Mouse (Mus musculus) liver, embryonic 12.5 days (tissue): ENCODE data around the gene Hk1. TPM values are rescaled to one million over a fixed set of nuclear protein-coding genes. Genes with fewer than 3 reads are reported as not detected.

Source experiments
- ATAC-seq: fragments of 200-750 bp; cut with Nextera tagmentation; 2 replicates; pipeline ENCODE4 v1.8.0; 2017; ENCODE audit warnings: moderate number of reproducible peaks, mild to moderate bottlenecking, moderate library complexity
- H3K27ac ChIP-seq: fragments of 300-500 bp; sonication (generic); 2 replicates; pipeline ENCODE4 v1.5.1; 2016; ENCODE audit warnings: mild to moderate bottlenecking
- H3K27me3 ChIP-seq: fragments of 300-500 bp; sonication (generic); replicated peaks from 2 replicates; pipeline ENCODE4 v1.6.1; 2016; ENCODE audit warnings: mild to moderate bottlenecking, moderate library complexity
- H3K36me3 ChIP-seq: fragments of 300-500 bp; sonication (generic); 2 replicates; pipeline ENCODE4 v1.6.1; 2016; ENCODE audit warnings: mild to moderate bottlenecking, moderate library complexity
- H3K4me1 ChIP-seq: fragments of 300-500 bp; sonication (generic); 2 replicates; pipeline ENCODE4 v1.6.1; 2016
- H3K4me2 ChIP-seq: fragments of 300-500 bp; sonication (generic); 2 replicates; pipeline ENCODE4 v1.6.1; 2016; ENCODE audit warnings: mild to moderate bottlenecking, moderate library complexity
- H3K4me3 ChIP-seq: fragments of 300-500 bp; sonication (generic); 2 replicates; pipeline ENCODE4 v1.5.1; 2016; ENCODE audit warnings: mild to moderate bottlenecking, moderate library complexity
- H3K9ac ChIP-seq: fragments of 300-500 bp; sonication (generic); 2 replicates; pipeline ENCODE4 v1.6.1; 2016; ENCODE audit warnings: mild to moderate bottlenecking, moderate library complexity
- H3K9me3 ChIP-seq: fragments of 300-500 bp; sonication (generic); replicated peaks from 2 replicates; pipeline ENCODE4 v1.6.1; 2016; ENCODE audit warnings: mild to moderate bottlenecking, moderate library complexity
- WGBS: fragments of 180-500 bp; shearing (Covaris S2); methylation state at CpG from one replicate; pipeline ENCODE4 v1.1.7; 2016; ENCODE audit not compliant: insufficient replicate concordance; 5-methylcytosine and 5-hydroxymethylcytosine counted together
- polyA plus RNA-seq: library from polyadenylated mRNA; unstranded; fragments of >200 nt; fragmentation: Nextera tagmentation; extraction: Ambion mirVana; gene quantifications from 2 replicates; pipeline ENCODE4 v1.2.1, GENCODE M21; 2016

Gene Hk1
- polyA plus RNA-seq: 130 and 131 TPM in 2 replicates

DNA sequence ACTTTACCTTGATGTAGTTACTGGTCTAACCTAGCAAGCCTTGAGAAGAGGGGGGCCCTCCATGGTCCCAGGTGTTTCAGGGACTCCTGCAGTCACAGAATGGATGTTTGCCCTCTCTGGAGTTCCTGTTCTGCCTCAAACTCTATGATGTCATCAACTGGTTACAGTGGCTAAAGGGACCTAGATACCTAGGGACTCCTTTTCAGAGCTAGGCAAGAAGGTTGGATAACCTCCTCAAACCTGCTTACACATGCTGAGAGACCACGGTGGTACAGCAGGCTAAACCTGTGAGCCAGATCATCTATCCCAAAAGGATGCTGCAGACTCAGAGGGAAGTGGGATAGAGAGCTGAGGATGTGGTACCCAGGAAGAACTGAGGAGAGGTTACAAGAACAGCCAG lies at the start of gene Hk1:
Gene Hk1 (minus strand): TSS at position 101 of the 400 bp plus-strand sequence.
- no peaks in the 10 kb centered on the region for H3K4me1 ChIP-seq
- H3K9ac ChIP-seq: no peak within 1 kb of the TSS
- no peaks in the 10 kb centered on the region for H3K36me3 ChIP-seq
- no peak within 1 kb of the TSS for H3K27ac ChIP-seq
- WGBS: 79% methylated on average over 1 of the region's 1 CpGs
- H3K9me3 ChIP-seq: no peaks in the 10 kb centered on the region
- H3K27me3 ChIP-seq: peaks cover 6% of the 10 kb centered on the region
- H3K4me3 ChIP-seq: no peak within 1 kb of the TSS
- ATAC-seq: no peak
- H3K4me2 ChIP-seq: no peak within 1 kb of the TSS

GRCm38 (mm10) chr10:62425081-62425871 lies 45.6 kb upstream of the Hk1 start:
- 53% methylated on average over 9 of the region's 9 CpGs for WGBS
- 0 out of 2 replicates have a peak, but pooled peaks have one; percentile 19 for ATAC-seq
- H3K36me3 ChIP-seq: peaks cover 28% of the 10 kb centered on the region
- H3K27ac ChIP-seq: peak overlapping the region; percentile 53; the same call in 1 of the 2 replicates
- peaks cover 13% of the 10 kb centered on the region for H3K4me1 ChIP-seq
- H3K9me3 ChIP-seq: no peaks in the 10 kb centered on the region
- H3K4me3 ChIP-seq: no peak overlapping the region
- no peaks in the 10 kb centered on the region for H3K27me3 ChIP-seq
- no peak overlapping the region for H3K4me2 ChIP-seq
- H3K9ac ChIP-seq: no peak overlapping the region

GRCm38 (mm10) chr10:62422255-62422654 lies 42.5 kb upstream of the Hk1 start, which contains the start of gene Hkdc1:
Hkdc1 (minus strand) TSS chr10:62422491.
- H3K27me3 ChIP-seq: 0 out of 2 replicates have a peak, but pooled peaks cover 7% of the 10 kb centered on the region
- H3K27ac ChIP-seq: no peak within 1 kb of the TSS
- no peak within 1 kb of the TSS for H3K9ac ChIP-seq
- peak within 1 kb of the TSS; percentile 35 for H3K4me2 ChIP-seq
- H3K4me3 ChIP-seq: peak within 1 kb of the TSS; percentile 15; the same call in 1 of the 2 replicates
- H3K36me3 ChIP-seq: no peaks in the 10 kb centered on the region
- 50% methylated on average over 15 of the region's 15 CpGs for WGBS
- H3K9me3 ChIP-seq: no peaks in the 10 kb centered on the region
- peaks cover 13% of the 10 kb centered on the region for H3K4me1 ChIP-seq
- ATAC-seq: peak; percentile 38; the same call in 1 of the 2 replicates

DNA sequence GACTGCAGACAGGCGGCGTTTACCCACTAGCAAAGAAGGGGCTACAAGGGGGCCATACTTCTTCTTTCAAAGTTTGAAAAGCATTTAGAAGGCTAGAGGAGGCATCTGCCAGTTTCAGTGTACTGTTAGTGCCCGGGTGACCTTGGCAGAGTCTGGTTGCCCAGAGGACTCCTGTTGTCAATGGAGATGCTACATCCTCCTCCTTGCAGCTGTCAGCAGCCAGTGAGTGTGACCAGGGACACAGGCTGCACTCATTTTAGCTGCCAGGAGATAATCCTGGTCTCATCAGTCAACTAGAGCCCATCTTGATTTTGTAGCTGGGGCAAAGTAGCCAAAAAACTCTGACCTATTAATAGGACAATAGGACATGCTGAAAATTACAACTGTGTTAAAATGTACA lies 41.4 kb upstream of the Hk1 start:
- Histone ChIP-seq H3K9ac (no peak overlapping the region), H3K27ac (no peak overlapping the region)
- 74% methylated on average over 3 of the region's 3 CpGs for WGBS

GRCm38 (mm10) chr10:62420399-62420798 lies 40.7 kb upstream of the Hk1 start:
- Histone ChIP-seq H3K36me3 (no peaks in the 10 kb centered on the region), H3K4me2 (peak overlapping the region; percentile 35), H3K9ac (no peak overlapping the region), H3K27ac (no peak overlapping the region), H3K9me3 (no peaks in the 10 kb centered on the region), H3K4me3 (no peak overlapping the region), H3K27me3 (0 out of 2 replicates have a peak, but pooled peaks cover 8% of the 10 kb centered on the region), H3K4me1 (peaks cover 16% of the 10 kb centered on the region)
- no peak for ATAC-seq
- WGBS: 51% methylated on average over 6 of the region's 6 CpGs

More for the DNA sequence above, 41.4 kb upstream of the Hk1 start:
- no peak for ATAC-seq
- H3K9me3 ChIP-seq: no peaks in the 10 kb centered on the region
- peak overlapping the region; percentile 4; the same call in 1 of the 2 replicates for H3K4me3 ChIP-seq
- H3K4me1 ChIP-seq: peaks cover 13% of the 10 kb centered on the region
- no peaks in the 10 kb centered on the region for H3K36me3 ChIP-seq
- H3K4me2 ChIP-seq: peak overlapping the region; percentile 35
- 0 out of 2 replicates have a peak, but pooled peaks cover 8% of the 10 kb centered on the region for H3K27me3 ChIP-seq

DNA sequence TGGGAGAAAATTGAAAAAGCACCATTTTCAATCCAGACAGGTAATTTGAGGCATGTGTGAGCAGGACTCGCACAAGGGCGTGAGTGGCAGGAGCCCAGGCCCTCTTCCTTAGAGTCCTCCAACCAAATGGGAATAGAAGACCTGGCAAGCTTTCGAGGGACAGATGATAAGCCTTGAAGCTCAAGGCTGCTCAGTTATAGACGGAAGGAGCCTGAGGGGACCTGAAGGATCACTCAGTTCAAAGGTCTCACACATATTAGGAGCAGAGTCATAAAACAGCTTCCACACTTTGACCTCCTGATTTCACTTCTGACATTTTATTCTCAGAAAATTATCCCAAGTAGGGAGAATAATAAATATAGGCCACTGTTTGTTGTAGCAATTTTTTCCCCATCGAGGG lies 39.7 kb upstream of the Hk1 start:
- no peaks in the 10 kb centered on the region for H3K9me3 ChIP-seq
- 69% methylated on average over 5 of the region's 5 CpGs for WGBS
- H3K4me2 ChIP-seq: no peak overlapping the region
- no peak overlapping the region for H3K9ac ChIP-seq
- H3K4me1 ChIP-seq: peaks cover 9% of the 10 kb centered on the region; the same call in 1 of the 2 replicates
- H3K27me3 ChIP-seq: 0 out of 2 replicates have a peak, but pooled peaks cover 8% of the 10 kb centered on the region
- H3K36me3 ChIP-seq: no peaks in the 10 kb centered on the region
- H3K27ac ChIP-seq: no peak overlapping the region
- H3K4me3 ChIP-seq: no peak overlapping the region
- no peak for ATAC-seq

DNA sequence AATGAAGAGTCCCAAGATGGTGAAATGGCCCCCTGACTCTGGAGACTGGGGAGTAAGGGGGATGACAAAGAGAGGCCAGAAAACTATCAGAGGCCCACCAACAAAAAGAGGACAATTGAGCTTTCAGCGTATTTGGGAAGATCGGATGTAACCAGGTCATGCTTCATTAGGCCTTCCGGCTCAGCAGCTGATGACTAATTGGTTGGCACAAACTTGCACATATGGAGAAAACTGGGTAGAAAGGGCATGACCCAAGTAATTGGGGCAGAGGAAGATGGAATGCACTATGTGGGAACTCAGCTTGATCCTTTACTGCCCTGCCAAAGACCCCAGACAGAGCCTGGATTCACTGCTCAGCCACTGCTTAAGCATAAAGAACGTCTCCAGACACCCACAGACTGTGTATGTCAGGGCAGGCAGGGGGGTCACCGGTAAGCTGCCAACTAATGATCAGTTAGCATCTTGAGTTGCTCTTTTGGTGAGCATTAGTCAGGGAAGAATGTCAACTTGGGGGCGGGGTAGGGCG lies 39.2 kb upstream of the Hk1 start:
- H3K9ac ChIP-seq: no peak overlapping the region
- H3K4me2 ChIP-seq: no peak overlapping the region
- WGBS: 73% methylated on average over 7 of the region's 7 CpGs
- no peak overlapping the region for H3K4me3 ChIP-seq
- peaks cover 6% of the 10 kb centered on the region; the same call in 1 of the 2 replicates for H3K4me1 ChIP-seq
- H3K27me3 ChIP-seq: 0 out of 2 replicates have a peak, but pooled peaks cover 8% of the 10 kb centered on the region
- no peaks in the 10 kb centered on the region for H3K36me3 ChIP-seq
- ATAC-seq: no peak
- no peak overlapping the region for H3K27ac ChIP-seq
- no peaks in the 10 kb centered on the region for H3K9me3 ChIP-seq

GRCm38 (mm10) chr10:62413606-62413982 lies 33.9 kb upstream of the Hk1 start:
- H3K4me1 ChIP-seq: peaks cover 22% of the 10 kb centered on the region
- no peak overlapping the region for H3K4me3 ChIP-seq
- 5% methylated on average over 4 of the region's 4 CpGs for WGBS
- H3K27ac ChIP-seq: no peak overlapping the region
- peaks cover 20% of the 10 kb centered on the region for H3K27me3 ChIP-seq
- peak; percentile 41; the same call in 1 of the 2 replicates for ATAC-seq
- H3K9me3 ChIP-seq: no peaks in the 10 kb centered on the region
- no peaks in the 10 kb centered on the region for H3K36me3 ChIP-seq
- H3K9ac ChIP-seq: no peak overlapping the region
- H3K4me2 ChIP-seq: peak overlapping the region; percentile 22

GRCm38 (mm10) chr10:62412906-62413605 lies 33.3 kb upstream of the Hk1 start:
- peak overlapping the region; percentile 22 for H3K4me2 ChIP-seq
- H3K9ac ChIP-seq: no peak overlapping the region
- peak; percentile 20; the same call in 1 of the 2 replicates for ATAC-seq

DNA sequence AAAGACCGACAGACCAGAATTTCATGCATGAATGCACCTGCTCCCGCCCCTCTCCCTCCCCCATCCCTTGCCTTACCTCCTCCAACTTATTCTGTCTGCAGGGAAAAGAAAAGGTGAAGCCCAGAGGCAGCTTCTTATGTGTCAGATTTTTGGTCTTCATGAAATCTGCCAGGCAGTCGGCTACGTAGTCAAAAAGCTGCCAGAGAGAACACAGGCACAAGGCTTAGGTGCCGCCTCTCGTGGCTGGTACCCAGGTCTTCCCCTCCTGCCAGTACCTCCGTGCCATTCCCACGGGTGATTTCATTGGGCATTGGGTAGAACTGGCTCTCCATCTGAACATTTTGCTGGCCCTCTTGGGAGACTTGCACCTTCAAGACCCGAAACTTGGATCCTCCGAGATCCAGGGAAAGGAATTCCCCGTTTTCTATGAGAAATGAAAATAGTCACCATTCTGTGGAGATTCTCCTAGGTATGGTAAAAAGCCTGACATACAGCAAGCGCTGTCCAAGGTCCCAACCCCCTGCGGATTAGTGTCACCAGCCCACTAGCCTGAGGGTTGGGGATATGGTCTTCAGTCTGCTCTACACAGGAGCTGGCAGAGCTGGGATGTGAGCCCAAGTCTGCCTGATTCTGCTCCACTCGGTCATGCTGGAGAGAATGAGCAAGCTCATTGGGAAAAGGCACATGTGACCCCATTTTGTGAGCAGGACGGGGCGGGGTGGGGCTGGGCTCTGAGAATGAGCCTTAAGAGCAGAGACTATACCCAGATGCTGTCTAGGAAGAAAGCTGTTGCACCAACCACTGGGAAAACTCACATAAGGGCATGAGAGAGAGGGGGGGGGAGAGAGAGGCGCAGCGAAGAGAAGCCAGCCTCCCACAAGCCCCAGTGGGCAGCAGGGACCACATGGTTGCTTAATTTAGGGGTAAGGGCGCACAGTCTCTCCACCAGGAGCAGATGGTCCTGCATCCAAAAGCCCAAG lies 32.0 kb upstream of the Hk1 start:
- Histone ChIP-seq H3K4me1 (peaks cover 22% of the 10 kb centered on the region), H3K9ac (no peak overlapping the region), H3K36me3 (0 out of 2 replicates have a peak, but pooled peaks cover 3% of the 10 kb centered on the region), H3K9me3 (no peaks in the 10 kb centered on the region), H3K27ac (no peak overlapping the region), H3K27me3 (peaks cover 24% of the 10 kb centered on the region), H3K4me2 (no peak overlapping the region), H3K4me3 (no peak overlapping the region)
- ATAC-seq: no peak
- WGBS: 52% methylated on average over 19 of the region's 19 CpGs

More at GRCm38 (mm10) chr10:62412906-62413605, 33.3 kb upstream of the Hk1 start:
- peaks cover 22% of the 10 kb centered on the region for H3K4me1 ChIP-seq
- peaks cover 20% of the 10 kb centered on the region for H3K27me3 ChIP-seq
- no peaks in the 10 kb centered on the region for H3K9me3 ChIP-seq
- H3K27ac ChIP-seq: no peak overlapping the region
- WGBS: 8% methylated on average over 8 of the region's 8 CpGs
- H3K36me3 ChIP-seq: no peaks in the 10 kb centered on the region
- no peak overlapping the region for H3K4me3 ChIP-seq

- Histone ChIP-seq H3K4me2 (no peak overlapping the region), H3K27me3 (peaks cover 30% of the 10 kb centered on the region), H3K4me1 (peaks cover 21% of the 10 kb centered on the region), H3K36me3 (0 out of 2 replicates have a peak, but pooled peaks cover 3% of the 10 kb centered on the region), H3K4me3 (no peak overlapping the region), H3K9ac (no peak overlapping the region), H3K27ac (no peak overlapping the region), H3K9me3 (no peaks in the 10 kb centered on the region)
- whole genome bisulfite sequencing: 11% methylated on average over 5 of the region's 5 CpGs
- no peak for ATAC-seq
These were observed 31.2 kb upstream of the Hk1 start for GRCm38 (mm10) chr10:62410943-62411342.
